Mouse (Mus musculus) lung, postnatal 36 days (tissue): ENCODE results near the gene Psma3.
A peak's percentile ranks its signal among the peaks of the same experiment; 100 is the strongest.

Experiments
- DNase-seq: peaks from one replicate; pipeline ENCODE4 v3.0.0; 2022; ENCODE audit warnings: mixed read lengths

Psma3 gene

GRCm38 (mm10) chr12:70974441-70975266 lies at the start of gene Psma3:
TSS of gene Psma3 (plus strand) at chr12:70974621.
- DNase-seq, result peak; percentile 94

DNA sequence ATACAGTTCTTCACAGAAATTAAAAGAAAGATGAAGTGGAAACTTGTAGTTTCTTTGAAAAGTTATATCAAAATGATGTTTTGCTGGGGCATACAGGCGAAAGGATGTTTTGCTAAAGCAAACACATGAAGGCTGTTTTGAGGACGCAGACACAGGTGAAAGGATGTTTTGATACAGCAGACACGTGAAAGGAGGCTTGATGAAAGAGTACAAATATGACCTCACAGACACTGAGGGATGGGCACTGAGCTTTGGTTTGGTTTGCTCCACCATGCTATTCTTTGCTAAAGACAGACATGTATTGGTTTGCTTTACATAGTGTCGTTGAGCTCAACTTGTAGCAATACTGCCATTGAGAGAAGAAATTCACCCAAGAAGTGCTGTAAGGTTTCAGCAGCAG lies 44.6 kb upstream of the Psma3 start:
- no peak for DNase-seq

- no peak for DNase-seq
Observed at GRCm38 (mm10) chr12:70937150-70937549, 37.3 kb upstream of the Psma3 start.

GRCm38 (mm10) chr12:70937571-70938384 lies 36.6 kb upstream of the Psma3 start, which contains the start of gene Actr10:
TSS of gene Actr10 (plus strand) at chr12:70937857.
- peak; percentile 94 for DNase-seq

DNA sequence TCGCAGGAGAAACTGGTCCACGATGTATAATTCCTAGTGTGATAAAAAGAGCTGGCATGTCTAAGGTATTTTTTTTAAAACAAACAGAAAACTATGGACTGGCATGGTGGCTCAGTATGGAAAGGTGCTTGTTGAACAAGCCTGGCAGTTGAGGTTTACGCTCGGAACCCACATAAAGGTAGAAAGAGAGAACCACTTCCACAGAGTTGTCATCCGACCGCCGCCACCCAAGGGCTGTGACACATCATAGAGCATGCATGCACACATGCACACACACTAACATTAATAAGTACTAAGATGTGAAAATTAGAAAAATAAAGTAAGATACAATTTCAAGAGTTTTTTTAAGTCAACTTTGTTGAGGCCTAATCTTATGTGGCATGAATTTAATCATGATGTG lies 33.6 kb upstream of the Psma3 start:
- DNase-seq, result no peak

DNA sequence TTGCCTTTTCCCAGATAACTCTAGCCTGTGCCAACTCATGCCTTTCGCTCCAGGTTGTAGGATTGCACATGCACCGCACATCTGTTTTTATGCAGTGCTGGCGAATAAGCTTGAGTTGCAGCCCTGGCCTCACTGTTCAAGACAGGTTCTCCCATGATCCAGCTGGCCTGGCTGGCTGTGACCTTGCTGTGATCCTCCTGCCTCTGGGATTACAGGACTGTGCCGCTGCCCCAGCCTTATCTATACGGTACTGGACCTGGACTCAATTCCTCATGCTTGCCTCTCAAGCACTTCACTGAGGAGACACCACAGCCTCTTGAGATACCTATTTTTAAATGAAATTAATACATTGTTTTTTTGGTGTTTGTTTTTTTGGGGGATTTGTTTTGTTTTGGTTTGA lies 30.2 kb upstream of the Psma3 start:
- no peak for DNase-seq

- DNase-seq, result no peak
Observed at GRCm38 (mm10) chr12:70946585-70947256, 27.7 kb upstream of the Psma3 start.

DNA sequence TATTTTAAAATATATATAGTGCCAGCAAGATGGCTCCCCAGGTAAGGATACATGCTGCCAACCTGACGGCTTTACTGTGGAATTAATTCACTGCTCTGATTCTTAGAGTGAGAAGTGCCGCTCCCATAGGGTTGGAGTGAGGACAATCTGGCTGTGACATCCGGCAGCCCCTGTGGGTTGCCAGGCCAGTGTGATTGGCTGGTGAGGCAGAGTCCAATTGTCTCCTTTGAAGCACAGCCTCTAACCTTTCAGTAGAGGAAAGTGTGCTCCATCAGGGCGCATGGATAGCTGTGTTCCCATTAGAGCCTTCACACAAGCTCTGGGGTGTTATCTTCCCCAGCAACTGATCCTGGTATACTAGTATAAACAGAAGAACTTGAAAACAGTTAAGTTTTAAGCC lies 15.8 kb upstream of the Psma3 start:
- DNase-seq, result no peak

GRCm38 (mm10) chr12:70967581-70967980 lies 6.8 kb upstream of the Psma3 start:
- DNase-seq, result no peak

GRCm38 (mm10) chr12:70968141-70968790 lies 6.2 kb upstream of the Psma3 start:
- peak; percentile 89 for DNase-seq

DNA sequence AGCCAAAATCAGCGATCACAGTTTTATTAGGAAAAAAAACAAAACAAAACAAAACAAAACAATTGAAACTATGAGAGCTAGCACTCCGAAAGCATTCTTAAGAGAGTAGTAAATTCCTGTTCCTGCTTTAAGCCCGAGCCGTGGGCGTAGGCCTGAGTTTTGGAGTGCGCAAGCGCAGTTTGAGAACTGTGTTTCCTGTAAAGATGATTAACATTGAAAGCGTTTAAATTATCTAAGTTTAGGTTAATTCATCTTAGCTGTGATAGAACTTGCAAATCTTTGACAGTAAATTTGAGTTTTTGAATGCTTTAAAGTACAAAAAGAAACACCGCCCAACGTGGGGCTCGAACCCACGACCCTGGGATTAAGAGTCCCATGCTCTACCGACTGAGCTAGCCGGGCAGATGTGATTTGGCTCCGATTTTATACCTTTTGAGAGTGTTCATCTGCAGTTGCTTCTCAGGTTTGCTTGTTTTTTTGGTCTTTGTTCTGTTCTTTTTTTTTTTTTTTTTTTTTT lies 5.6 kb upstream of the Psma3 start:
- peak; percentile 94 for DNase-seq

DNA sequence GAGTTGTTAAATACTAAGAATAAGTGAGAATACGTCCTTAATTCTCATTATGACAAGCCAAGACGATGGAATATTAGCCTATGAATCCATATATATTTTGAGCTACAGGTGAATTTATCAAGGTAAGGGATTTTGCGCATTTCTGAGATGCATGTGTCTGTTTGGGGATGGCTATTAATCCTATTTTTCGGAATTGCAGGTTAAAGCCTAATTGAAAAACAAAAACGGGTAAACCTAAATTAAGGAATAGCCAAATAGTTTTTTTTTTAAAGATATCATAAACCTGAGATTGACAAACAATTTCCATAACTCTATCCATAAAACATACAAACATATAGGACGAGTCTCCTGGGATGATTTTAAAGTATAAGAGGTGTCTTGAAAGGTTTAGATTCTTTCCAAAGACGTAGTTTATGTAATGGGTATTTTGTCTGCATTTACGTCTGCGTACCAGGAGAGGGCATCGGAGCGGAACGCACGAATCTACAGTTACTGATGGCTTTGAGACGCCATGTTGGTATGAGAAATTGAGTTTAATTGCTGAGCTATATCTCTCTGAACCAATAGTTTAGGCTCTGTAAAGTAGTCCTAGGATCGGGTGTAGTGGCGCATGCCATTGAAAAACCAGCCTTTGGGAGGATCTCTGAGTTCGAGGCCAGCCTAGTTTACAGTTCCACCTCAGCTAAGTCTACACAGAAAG lies 4.8 kb upstream of the Psma3 start:
- peak; percentile 78 for DNase-seq

GRCm38 (mm10) chr12:70973831-70974230 lies 590 bp upstream of the Psma3 start:
- no peak for DNase-seq

GRCm38 (mm10) chr12:70975406-70975805 lies 985 bp downstream of the Psma3 start:
- DNase-seq, result no peak

DNA sequence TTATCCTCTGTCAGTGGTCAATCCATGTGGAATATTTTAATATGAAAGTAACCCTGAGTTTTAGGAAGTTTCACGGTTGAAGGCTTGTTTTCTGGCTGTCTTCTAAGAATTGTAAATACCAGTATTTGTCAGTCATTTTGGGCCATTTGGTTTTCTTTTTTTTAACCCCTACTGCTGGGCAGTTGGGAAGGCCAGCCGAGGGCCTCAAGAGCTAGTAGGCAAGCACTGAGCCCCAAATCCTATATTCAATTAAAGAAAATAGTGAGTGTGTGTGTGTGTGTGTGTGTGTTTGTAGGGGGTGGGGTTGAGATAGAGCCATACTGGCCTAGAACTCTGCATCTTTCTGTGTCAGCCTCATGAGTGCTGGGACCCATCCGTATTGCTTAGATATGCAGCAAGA lies 1.5 kb downstream of the Psma3 start:
- DNase-seq, result no peak

DNA sequence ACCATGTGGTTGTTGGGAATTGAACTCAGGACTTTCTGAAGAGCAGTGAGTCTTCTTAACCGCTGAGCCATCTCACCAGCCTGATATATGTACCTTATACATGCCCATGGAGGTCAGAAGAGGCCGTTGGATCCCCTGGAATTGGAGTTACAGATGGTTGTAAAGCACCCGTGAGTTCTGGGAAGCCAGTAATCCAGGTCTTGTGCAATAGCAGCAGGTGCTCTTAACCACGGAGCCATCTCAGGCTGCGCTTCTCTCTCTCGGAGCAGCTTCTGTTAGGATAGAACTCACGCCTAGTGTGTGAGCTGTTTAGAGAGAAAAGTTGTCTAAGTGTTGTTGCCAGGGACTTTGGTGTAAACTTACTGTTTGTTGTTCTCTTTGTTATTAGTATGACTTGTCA lies 3.9 kb downstream of the Psma3 start:
- no peak for DNase-seq

DNA sequence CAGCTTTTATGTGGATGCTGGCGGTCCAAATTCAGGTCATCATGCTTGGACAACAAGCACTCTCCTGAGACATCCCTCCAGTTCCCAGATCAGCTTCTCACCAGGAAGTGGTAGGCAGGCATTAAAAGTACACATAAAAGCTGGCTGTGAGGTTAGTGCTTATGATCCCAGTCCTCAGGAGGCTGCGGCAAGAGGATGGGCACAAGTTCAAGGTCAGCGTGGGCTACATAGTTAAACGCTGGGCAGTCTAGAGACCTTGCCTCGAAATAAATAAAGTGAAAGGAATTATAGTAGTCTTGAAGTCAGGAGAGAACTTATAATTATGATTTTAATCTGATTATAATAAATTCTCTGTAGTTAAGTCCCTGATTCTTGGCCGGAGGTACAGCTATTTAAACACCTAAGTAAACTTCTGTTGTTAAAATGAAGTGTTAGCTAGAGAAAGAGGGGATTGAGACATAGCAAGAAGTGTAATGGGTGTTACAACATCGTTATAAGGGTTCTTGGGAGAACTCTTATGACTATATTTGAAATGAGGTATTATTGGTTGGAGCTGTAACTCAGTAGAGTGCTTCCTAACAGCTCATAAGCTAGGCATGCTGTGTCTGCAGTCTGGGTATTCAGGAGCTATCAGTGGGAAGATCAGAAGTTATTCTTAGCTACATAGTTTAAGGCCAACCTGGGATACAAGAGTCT lies 10.6 kb downstream of the Psma3 start:
- peak; percentile 26 for DNase-seq

GRCm38 (mm10) chr12:70997225-70997624 lies 22.8 kb downstream of the Psma3 start:
- no peak for DNase-seq

DNA sequence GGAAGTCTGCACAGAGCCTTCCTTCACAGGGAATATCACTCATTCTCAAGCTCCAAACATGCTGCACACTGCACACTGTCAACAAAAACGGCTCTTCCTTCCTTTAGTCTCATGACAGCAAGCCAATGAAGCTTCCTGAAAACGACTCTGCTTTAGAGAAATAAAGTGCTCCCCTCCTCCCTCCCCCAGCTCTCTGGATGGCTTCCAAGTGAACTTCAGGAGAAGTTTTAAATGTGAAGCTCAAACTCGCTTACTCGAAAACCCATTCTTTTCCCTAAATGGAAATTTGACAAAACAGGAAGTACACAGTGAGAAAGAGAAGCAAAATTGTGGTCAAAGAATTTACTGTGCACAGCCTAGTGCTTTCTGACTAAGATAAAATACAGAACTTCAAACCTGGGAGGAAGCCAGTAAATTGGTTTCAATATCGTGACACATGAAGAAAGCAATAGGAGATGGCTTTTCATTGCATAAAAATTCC lies 25.0 kb downstream of the Psma3 start:
- DNase-seq, result peak; percentile 79

GRCm38 (mm10) chr12:71000344-71000743 lies 25.9 kb downstream of the Psma3 start:
- no peak for DNase-seq

GRCm38 (mm10) chr12:71001456-71001855 lies 27.0 kb downstream of the Psma3 start:
- no peak for DNase-seq
